Mouse (Mus musculus) embryo, embryonic 10.5 days (tissue): ENCODE measurements around the gene Ccz1.
"Not testable (repeated sequence)": the region's sequence is repeated elsewhere in the genome, so short reads cannot be mapped to it uniquely, and the experiment has no call there.

Experiments used
- DNase-seq: peaks from one replicate; pipeline ENCODE4 v3.0.0-alpha.2; 2015; ENCODE audit warnings: low spot score

Ccz1 gene

GRCm38 (mm10) chr5:144014551-144015311, at the start of gene Ccz1:
Ccz1 (minus strand) TSS chr5:144014877.
- peak; percentile 93 for DNase-seq

GRCm38 (mm10) chr5:144064093-144064492, 49.4 kb upstream of the Ccz1 start:
- no peak for DNase-seq

- no peak for DNase-seq
These were observed 39.7 kb upstream of the Ccz1 start for GRCm38 (mm10) chr5:144054340-144054739.

- no peak for DNase-seq
These were observed 38.8 kb upstream of the Ccz1 start for GRCm38 (mm10) chr5:144053450-144053849.

GRCm38 (mm10) chr5:144051268-144051667, 36.6 kb upstream of the Ccz1 start:
- no peak for DNase-seq

- no peak for DNase-seq
These were observed 35.2 kb upstream of the Ccz1 start for GRCm38 (mm10) chr5:144049881-144050280.

GRCm38 (mm10) chr5:144047324-144047723, 32.6 kb upstream of the Ccz1 start:
- DNase-seq = no peak

- DNase-seq = no peak
These were observed 28.5 kb upstream of the Ccz1 start for GRCm38 (mm10) chr5:144043166-144043565.

GRCm38 (mm10) chr5:144040720-144041364, 26.2 kb upstream of the Ccz1 start:
- DNase-seq = peak; percentile 89

- no peak for DNase-seq
These were observed 25.2 kb upstream of the Ccz1 start for GRCm38 (mm10) chr5:144039886-144040285.

- DNase-seq = no peak
These were observed 24.5 kb upstream of the Ccz1 start for GRCm38 (mm10) chr5:144039156-144039675.

- no peak for DNase-seq
These were observed 22.3 kb upstream of the Ccz1 start for GRCm38 (mm10) chr5:144036952-144037351.

GRCm38 (mm10) chr5:144034567-144034966, 19.9 kb upstream of the Ccz1 start:
- no peak for DNase-seq

GRCm38 (mm10) chr5:144032491-144032890, 17.8 kb upstream of the Ccz1 start:
- no peak for DNase-seq

GRCm38 (mm10) chr5:144026620-144027263, 12.1 kb upstream of the Ccz1 start, which contains the start of gene Ocm:
Ocm (minus strand) TSS chr5:144026670.
- DNase-seq = no peak

GRCm38 (mm10) chr5:144015845-144016244, 1.2 kb upstream of the Ccz1 start:
- DNase-seq = no peak

GRCm38 (mm10) chr5:144015312-144015650, 604 bp upstream of the Ccz1 start:
- DNase-seq = no peak

- DNase-seq = not testable (repeated sequence)
These were observed 1.1 kb downstream of the Ccz1 start for GRCm38 (mm10) chr5:144013366-144014134.

- no peak for DNase-seq
These were observed 12.1 kb downstream of the Ccz1 start for GRCm38 (mm10) chr5:144002461-144003192.

- DNase-seq = peak; percentile 13
These were observed 15.3 kb downstream of the Ccz1 start for GRCm38 (mm10) chr5:143999409-143999808.

GRCm38 (mm10) chr5:143994632-143995365, 19.9 kb downstream of the Ccz1 start:
- peak; percentile 8 for DNase-seq
